Comparison of ENCODE assay signal across 20 mouse cellular contexts in the genomic region with DNA sequence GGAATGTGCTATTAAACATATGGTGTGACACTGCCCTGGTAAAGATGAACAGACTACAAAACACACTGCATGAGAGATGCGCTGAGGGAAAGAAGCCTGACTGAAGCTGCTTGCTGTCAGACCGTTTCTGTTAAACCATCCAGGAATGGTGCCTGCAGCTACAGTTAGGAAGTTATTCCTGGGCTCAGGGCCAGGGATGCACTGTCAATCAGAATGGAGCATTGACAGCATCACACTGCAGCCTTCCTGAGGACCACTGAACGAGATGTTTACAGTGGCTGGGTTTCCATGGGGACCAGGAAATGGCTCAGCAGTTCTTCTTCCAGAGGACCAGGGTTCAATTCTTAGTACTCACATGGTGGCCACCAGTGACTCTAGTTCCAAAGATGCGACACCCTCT.
DNase-seq lines count a peak whose midpoint lies in the region; ATAC-seq and TF ChIP-seq lines count a peak whose summit lies in the region.
"Had no signal": no experiment of that assay in that cellular context is flagged by ENCODE, and none has a peak within 500 bp of the region (broad histone marks: within the 10 kb centered on the region; RNA-seq: fewer than 3 reads in every experiment).

No protein-coding gene starts in this region.

- H3K9ac ChIP-seq in forebrain, embryonic 13.5 days, result no peak overlapping the region
- H3K9ac ChIP-seq in forebrain, embryonic 12.5 days, result no peak overlapping the region
- H3K9ac ChIP-seq in hindbrain, postnatal 0 days (replicated peaks; ENCODE audit: low read length), result no peak overlapping the region
- H3K9ac ChIP-seq in hindbrain, embryonic 11.5 days (ENCODE audit: low read depth, low read length), result no peak overlapping the region
- no peak overlapping the region for H3K9ac ChIP-seq in lung, embryonic 14.5 days
- H3K9ac ChIP-seq: heart, embryonic 12.5 days; limb, embryonic 12.5 days; neural tube, embryonic 15.5 days had no signal

- intact Hi-C loops in heart, postnatal 36 days (cut with DNase I), result no loop called here

- H3K4me1 ChIP-seq in forebrain, embryonic 13.5 days, result peaks cover 37% of the 10 kb centered on the region
- H3K4me1 ChIP-seq in forebrain, embryonic 12.5 days, result peaks cover 33% of the 10 kb centered on the region
- no peaks in the 10 kb centered on the region for H3K4me1 ChIP-seq in hindbrain, postnatal 0 days (ENCODE audit: insufficient read depth, low read length)
- H3K4me1 ChIP-seq in hindbrain, embryonic 11.5 days (replicated peaks; ENCODE audit: control insufficient read depth, insufficient read depth, low read length), result no peaks in the 10 kb centered on the region
- no peaks in the 10 kb centered on the region for H3K4me1 ChIP-seq in lung, embryonic 14.5 days (ENCODE audit: insufficient read depth)

- no peak for TF ChIP-seq CTCF in hindbrain, postnatal 0 days (IDR thresholded peaks at IDR 0.05; ENCODE audit: low read depth)
- no peak for TF ChIP-seq CTCF in lung, embryonic 14.5 days (IDR thresholded peaks at IDR 0.05; ENCODE audit: low read depth)

- H3K9me3 ChIP-seq in forebrain, embryonic 13.5 days (replicated peaks), result 0 out of 2 replicates have a peak, but pooled peaks cover 8% of the 10 kb centered on the region
- peaks cover 10% of the 10 kb centered on the region for H3K9me3 ChIP-seq in forebrain, embryonic 12.5 days
- no peaks in the 10 kb centered on the region for H3K9me3 ChIP-seq in hindbrain, postnatal 0 days (ENCODE audit: low read length)
- no peaks in the 10 kb centered on the region for H3K9me3 ChIP-seq in hindbrain, embryonic 11.5 days (ENCODE audit: control insufficient read depth, low read length)
- H3K9me3 ChIP-seq in lung, embryonic 14.5 days (ENCODE audit: low read depth, low read length), result no peaks in the 10 kb centered on the region
- H3K9me3 ChIP-seq: neural tube, embryonic 15.5 days had no signal

- WGBS in forebrain, embryonic 13.5 days, result 51% methylated on average over 4 of the region's 4 CpGs
- WGBS in forebrain, embryonic 12.5 days, result 66% methylated on average over 4 of the region's 4 CpGs
- 43% methylated on average over 4 of the region's 4 CpGs for WGBS in hindbrain, postnatal 0 days
- WGBS in hindbrain, embryonic 11.5 days, result 75% methylated on average over 4 of the region's 4 CpGs
- WGBS in lung, embryonic 14.5 days, result 51% methylated on average over 4 of the region's 4 CpGs

- H3K27me3 ChIP-seq in forebrain, embryonic 13.5 days, result peaks cover 8% of the 10 kb centered on the region
- peaks cover 7% of the 10 kb centered on the region; the same call in 1 of the 2 replicates for H3K27me3 ChIP-seq in forebrain, embryonic 12.5 days
- H3K27me3 ChIP-seq in hindbrain, postnatal 0 days (ENCODE audit: insufficient read depth, low read length), result no peaks in the 10 kb centered on the region
- H3K27me3 ChIP-seq in hindbrain, embryonic 11.5 days (ENCODE audit: control insufficient read depth, insufficient read depth, low read length), result no peaks in the 10 kb centered on the region
- H3K27me3 ChIP-seq in lung, embryonic 14.5 days (ENCODE audit: insufficient read depth, low read length), result no peaks in the 10 kb centered on the region
- H3K27me3 ChIP-seq: neural tube, embryonic 15.5 days had no signal

- peak; percentile 19; the same call in 1 of the 2 replicates for ATAC-seq in forebrain, embryonic 13.5 days
- no peak for ATAC-seq in forebrain, embryonic 12.5 days (ENCODE audit: low FRiP score)
- no peak for ATAC-seq in hindbrain, postnatal 0 days
- ATAC-seq in hindbrain, embryonic 11.5 days (ENCODE audit: low FRiP score), result no peak
- ATAC-seq in lung, embryonic 14.5 days (ENCODE audit: insufficient read depth), result no peak

- no peak overlapping the region for H3K4me2 ChIP-seq in forebrain, embryonic 13.5 days
- no peak overlapping the region for H3K4me2 ChIP-seq in forebrain, embryonic 12.5 days
- H3K4me2 ChIP-seq in hindbrain, postnatal 0 days (ENCODE audit: low read depth, low read length), result no peak overlapping the region
- no peak overlapping the region for H3K4me2 ChIP-seq in hindbrain, embryonic 11.5 days (replicated peaks; ENCODE audit: low read depth, low read length)
- H3K4me2 ChIP-seq in lung, embryonic 14.5 days, result no peak overlapping the region
- H3K4me2 ChIP-seq: heart, embryonic 12.5 days; limb, embryonic 12.5 days; neural tube, embryonic 15.5 days had no signal

- DNase-seq in hindbrain, postnatal 0 days (ENCODE audit: low spot score), result peak; percentile 28
- DNase-seq in hindbrain, embryonic 11.5 days (ENCODE audit: low spot score), result no peak
- DNase-seq in lung, embryonic 14.5 days, result peak; percentile 8
- no peak for DNase-seq in lung, postnatal 4 days
- peak; percentile 23 for DNase-seq in MN1 (ENCODE audit: low spot score)
- no peak for DNase-seq in heart, postnatal 36 days
- DNase-seq: cerebellum, adult 8-10 months; gastrocnemius, postnatal 10 days; heart, adult 11 months; heart, postnatal 14 days; kidney, postnatal 36 days; lung, adult 18-20 months; right cerebral cortex, postnatal 25 days; thymus, postnatal 36 days had no signal

- no peak overlapping the region for H3K4me3 ChIP-seq in forebrain, embryonic 13.5 days
- no peak overlapping the region for H3K4me3 ChIP-seq in forebrain, embryonic 12.5 days (replicated peaks)
- H3K4me3 ChIP-seq in hindbrain, postnatal 0 days (ENCODE audit: low read length), result no peak overlapping the region
- H3K4me3 ChIP-seq in hindbrain, embryonic 11.5 days (ENCODE audit: low read depth, low read length), result no peak overlapping the region
- H3K4me3 ChIP-seq in lung, embryonic 14.5 days (ENCODE audit: low read depth, low read length), result no peak overlapping the region
- H3K4me3 ChIP-seq: erythroblast, embryonic 14.5 days; heart, embryonic 12.5 days; limb, embryonic 12.5 days; neural tube, embryonic 15.5 days had no signal

- peaks cover 4% of the 10 kb centered on the region; the same call in 1 of the 2 replicates for H3K36me3 ChIP-seq in forebrain, embryonic 13.5 days (ENCODE audit: poor library complexity, severe bottlenecking)
- no peaks in the 10 kb centered on the region for H3K36me3 ChIP-seq in forebrain, embryonic 12.5 days (replicated peaks)
- H3K36me3 ChIP-seq in hindbrain, postnatal 0 days (ENCODE audit: insufficient read depth, low read length), result no peaks in the 10 kb centered on the region
- H3K36me3 ChIP-seq in hindbrain, embryonic 11.5 days (ENCODE audit: control insufficient read depth, insufficient read depth, low read length), result no peaks in the 10 kb centered on the region
- no peaks in the 10 kb centered on the region for H3K36me3 ChIP-seq in lung, embryonic 14.5 days (ENCODE audit: insufficient read depth)
- H3K36me3 ChIP-seq: heart, embryonic 12.5 days; limb, embryonic 12.5 days; neural tube, embryonic 15.5 days had no signal

- no peak overlapping the region for H3K27ac ChIP-seq in forebrain, embryonic 13.5 days
- H3K27ac ChIP-seq in forebrain, embryonic 12.5 days, result no peak overlapping the region
- no peak overlapping the region for H3K27ac ChIP-seq in hindbrain, postnatal 0 days
- H3K27ac ChIP-seq in hindbrain, embryonic 11.5 days (ENCODE audit: low read depth, low read length), result no peak overlapping the region
- no peak overlapping the region for H3K27ac ChIP-seq in lung, embryonic 14.5 days (ENCODE audit: low read depth)
- H3K27ac ChIP-seq: limb, embryonic 12.5 days; neural tube, embryonic 15.5 days had no signal

Comparison
In these comparisons a context has a peak if more than half of its experiments do, and no peak if none do; other contexts are left out.
1. DNase-seq: peak in hindbrain, postnatal 0 days (single experiment), lung, embryonic 14.5 days (single experiment) and MN1 (single experiment); none in hindbrain, embryonic 11.5 days (single experiment), lung, postnatal 4 days (0 of 2) and heart, postnatal 36 days (0 of 2).